27 mouse cellular contexts compared by ENCODE assay signal in the genomic region with DNA sequence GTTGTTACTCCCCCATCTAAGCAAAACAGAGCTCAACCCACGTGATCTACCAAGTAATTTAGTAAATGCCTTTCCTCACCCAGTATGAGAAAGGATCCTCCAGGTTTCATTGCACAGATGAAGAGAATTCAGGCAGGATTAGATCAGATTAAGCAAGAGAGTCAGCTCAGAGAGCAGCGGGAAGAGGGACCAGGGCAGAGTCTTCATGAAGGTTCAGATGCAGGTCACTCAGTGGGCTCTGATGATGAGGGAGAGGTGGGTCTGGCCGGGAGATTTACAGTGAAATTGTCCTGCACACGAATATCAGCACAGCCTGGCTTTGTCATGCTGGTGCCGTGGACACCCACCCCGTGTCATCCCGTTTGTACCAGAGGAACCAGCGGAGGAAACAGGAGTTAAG.
DNase-seq lines count a peak whose midpoint lies in the region; ATAC-seq lines count a peak whose summit lies in the region.
"Had no signal": no experiment of that assay in that cellular context is flagged by ENCODE, and none has a peak within 500 bp of the region (broad histone marks: within the 10 kb centered on the region; RNA-seq: fewer than 3 reads in every experiment).

No protein-coding gene starts in this region.

- intact Hi-C loops in heart, postnatal 14 days (cut with DNase I), result no loop called here

- no peak overlapping the region for H3K27ac ChIP-seq in heart, embryonic 11.5 days (ENCODE audit: low read depth, low read length)
- no peak overlapping the region for H3K27ac ChIP-seq in heart, embryonic 16.5 days (ENCODE audit: low read length)
- no peak overlapping the region for H3K27ac ChIP-seq in kidney, embryonic 15.5 days
- H3K27ac ChIP-seq: embryonic facial prominence, embryonic 13.5 days; forebrain, embryonic 10.5 days; forebrain, embryonic 15.5 days; heart, adult 2 months; liver, embryonic 14.5 days had no signal

- ATAC-seq in heart, embryonic 11.5 days (replicated peaks; ENCODE audit: insufficient number of reproducible peaks, low FRiP score, low TSS enrichment), result no peak
- ATAC-seq in heart, embryonic 16.5 days (replicated peaks; ENCODE audit: extremely low read depth, insufficient read depth, low FRiP score), result no peak
- ATAC-seq in kidney, embryonic 15.5 days (replicated peaks; ENCODE audit: low FRiP score), result 0 out of 2 replicates have a peak, but pooled peaks have one; percentile 33
- ATAC-seq: activated CD4-positive, CD25-positive, alpha-beta regulatory T cell, adult 4 months; forebrain, embryonic 15.5 days had no signal

- peaks cover 6% of the 10 kb centered on the region for H3K4me1 ChIP-seq in heart, embryonic 11.5 days (ENCODE audit: control insufficient read depth, insufficient read depth, low read length)
- H3K4me1 ChIP-seq in heart, embryonic 16.5 days (ENCODE audit: control insufficient read depth, insufficient read depth, low read length), result peaks cover 3% of the 10 kb centered on the region; the same call in 1 of the 2 replicates
- H3K4me1 ChIP-seq in kidney, embryonic 15.5 days, result peaks cover 6% of the 10 kb centered on the region; the same call in 1 of the 2 replicates
- H3K4me1 ChIP-seq: forebrain, embryonic 15.5 days had no signal

- H3K4me3 ChIP-seq in heart, embryonic 11.5 days (ENCODE audit: low read depth, low read length), result no peak overlapping the region
- no peak overlapping the region for H3K4me3 ChIP-seq in heart, embryonic 16.5 days (ENCODE audit: low read length)
- H3K4me3 ChIP-seq in kidney, embryonic 15.5 days (replicated peaks), result no peak overlapping the region
- H3K4me3 ChIP-seq: embryonic facial prominence, embryonic 13.5 days; forebrain, embryonic 10.5 days; forebrain, embryonic 15.5 days; heart, adult 2 months had no signal

- 29% methylated on average over 8 of the region's 8 CpGs for WGBS in heart, embryonic 11.5 days (ENCODE audit: insufficient replicate concordance)
- WGBS in heart, embryonic 16.5 days, result 26% methylated on average over 8 of the region's 8 CpGs
- 37% methylated on average over 8 of the region's 8 CpGs for WGBS in kidney, embryonic 15.5 days

- H3K4me2 ChIP-seq in heart, embryonic 11.5 days, result peak overlapping the region; percentile 38
- peak overlapping the region; percentile 47; the same call in 1 of the 2 replicates for H3K4me2 ChIP-seq in heart, embryonic 16.5 days (ENCODE audit: low read depth, low read length)
- H3K4me2 ChIP-seq in kidney, embryonic 15.5 days, result peak overlapping the region; percentile 17; the same call in 1 of the 2 replicates
- H3K4me2 ChIP-seq: embryonic facial prominence, embryonic 13.5 days; forebrain, embryonic 15.5 days had no signal

- H3K36me3 ChIP-seq in heart, embryonic 11.5 days (ENCODE audit: control insufficient read depth, insufficient read depth, low read length), result no peaks in the 10 kb centered on the region
- H3K36me3 ChIP-seq in heart, embryonic 16.5 days (ENCODE audit: control insufficient read depth, insufficient read depth), result no peaks in the 10 kb centered on the region
- no peaks in the 10 kb centered on the region for H3K36me3 ChIP-seq in kidney, embryonic 15.5 days
- H3K36me3 ChIP-seq: embryonic facial prominence, embryonic 13.5 days; forebrain, embryonic 10.5 days; forebrain, embryonic 15.5 days had no signal

- no peak for DNase-seq in heart, postnatal 14 days
- no peak for DNase-seq in heart, adult 11 months
- no peak for DNase-seq in kidney, postnatal 10 days
- peak; percentile 54 for DNase-seq in retina, postnatal 1 day
- no peak for DNase-seq in retina, embryonic 14.5 days (ENCODE audit: low spot score)
- DNase-seq: adrenal gland, adult 2 months; adrenal gland, postnatal 36 days; cerebellum, adult 18-20 months; cerebellum, postnatal 10 days; gastrocnemius, postnatal 36 days; heart, adult 2 months; kidney, adult 18-20 months; kidney, postnatal 25 days; liver; lung, adult 2 months; lung, postnatal 10 days; thymus, adult 2 months; thymus, postnatal 36 days had no signal

- no peak overlapping the region for H3K9ac ChIP-seq in heart, embryonic 11.5 days (ENCODE audit: low read depth, low read length)
- H3K9ac ChIP-seq in heart, embryonic 16.5 days (ENCODE audit: low read length), result no peak overlapping the region
- no peak overlapping the region for H3K9ac ChIP-seq in kidney, embryonic 15.5 days
- H3K9ac ChIP-seq: embryonic facial prominence, embryonic 13.5 days; forebrain, embryonic 15.5 days; liver, embryonic 14.5 days had no signal

- no peaks in the 10 kb centered on the region for H3K27me3 ChIP-seq in heart, embryonic 11.5 days (ENCODE audit: control insufficient read depth, insufficient read depth, low read length)
- H3K27me3 ChIP-seq in heart, embryonic 16.5 days (ENCODE audit: control insufficient read depth, insufficient read depth, low read length), result no peaks in the 10 kb centered on the region
- H3K27me3 ChIP-seq in kidney, embryonic 15.5 days, result no peaks in the 10 kb centered on the region
- H3K27me3 ChIP-seq: CH12.LX; embryonic facial prominence, embryonic 13.5 days; forebrain, embryonic 15.5 days had no signal

- H3K9me3 ChIP-seq in heart, embryonic 11.5 days (replicated peaks; ENCODE audit: control insufficient read depth, low read length), result no peaks in the 10 kb centered on the region
- no peaks in the 10 kb centered on the region for H3K9me3 ChIP-seq in heart, embryonic 16.5 days (replicated peaks; ENCODE audit: control insufficient read depth, low read length)
- no peaks in the 10 kb centered on the region for H3K9me3 ChIP-seq in kidney, embryonic 15.5 days (replicated peaks)
- H3K9me3 ChIP-seq: embryonic facial prominence, embryonic 13.5 days; forebrain, embryonic 10.5 days; forebrain, embryonic 15.5 days had no signal
